Mouse (Mus musculus): ENCODE data around the gene Slc31a2. TPM values are rescaled to one million over a fixed set of nuclear protein-coding genes. Genes with fewer than 3 reads are reported as not detected.

Slc31a2 gene
- polyA plus RNA-seq, 1 experiment from 2014 or later, result 22.4 TPM

DNA sequence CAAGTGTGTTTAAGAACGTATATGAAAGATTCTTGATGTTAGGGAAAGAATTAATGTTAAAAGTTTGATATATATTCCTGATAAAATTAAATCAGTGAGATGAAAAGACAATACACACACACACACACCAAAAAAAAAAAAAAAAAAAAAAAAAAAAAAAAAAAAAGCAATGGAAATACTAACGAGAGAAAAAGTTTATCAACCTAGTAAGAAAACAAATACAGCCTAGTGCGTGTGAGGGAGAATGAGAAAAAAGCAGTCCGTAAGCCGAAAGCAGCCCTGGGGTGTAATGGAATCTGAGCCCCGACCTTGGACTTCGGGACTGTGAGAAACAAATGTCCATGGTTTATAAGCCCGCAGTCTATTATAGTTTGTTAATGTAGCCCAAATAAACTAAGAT is 23.2 kb downstream of the Slc31a2 start:
- no peak overlapping the region for H3K9ac ChIP-seq
- H3K27me3 ChIP-seq, result no peaks in the 10 kb centered on the region
- H3K27ac ChIP-seq, result no peak overlapping the region
- no peaks in the 10 kb centered on the region for H3K36me3 ChIP-seq
- no peak for ATAC-seq (ENCODE audit: borderline replicate concordance, extremely low read depth, low FRiP score, low TSS enrichment)
- 66% methylated on average over 8 of the region's 8 CpGs for WGBS
- no peaks in the 10 kb centered on the region for H3K9me3 ChIP-seq
- peaks cover 18% of the 10 kb centered on the region for H3K4me1 ChIP-seq
- no peak overlapping the region for H3K4me3 ChIP-seq
- no peak overlapping the region; the same call in 1 of the 2 replicates for H3K4me2 ChIP-seq

DNA sequence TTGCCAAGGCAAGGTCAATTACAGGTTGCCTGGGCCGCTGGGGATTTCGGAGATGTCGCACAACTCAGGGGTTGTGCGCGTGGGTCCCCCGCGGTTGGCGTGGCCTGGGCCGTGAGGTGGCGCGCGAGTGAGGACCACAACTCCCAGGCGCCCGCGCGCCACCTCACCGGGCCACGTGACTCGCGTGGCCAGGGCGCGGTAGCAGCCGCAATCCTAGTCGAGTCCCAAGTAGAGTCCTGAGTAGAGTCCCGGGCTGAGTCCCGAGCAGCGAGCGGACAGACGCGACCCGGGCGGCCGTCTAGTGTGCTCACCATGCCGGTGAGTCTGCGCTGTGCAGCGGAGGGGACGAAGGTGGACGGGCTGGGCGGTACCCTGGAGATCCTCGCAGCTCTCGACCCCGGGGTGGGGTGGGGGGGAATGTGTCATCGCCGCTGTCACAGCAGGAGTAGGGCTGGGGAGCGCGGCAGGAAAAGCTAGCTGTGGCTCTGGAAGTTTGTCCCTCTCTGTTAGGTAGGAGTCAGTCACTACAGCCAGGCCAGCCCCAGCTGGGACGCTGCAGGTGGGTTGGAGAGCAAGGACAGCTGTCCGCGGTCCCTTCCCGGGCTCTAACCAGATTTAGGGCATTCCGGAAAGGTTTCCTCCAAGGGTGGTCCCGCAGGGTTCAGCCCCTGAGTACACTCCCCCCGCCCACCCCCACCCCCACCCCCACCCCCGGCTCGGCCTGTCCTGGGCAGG is 24.1 kb downstream of the Slc31a2 start:
- ATAC-seq (ENCODE audit: borderline replicate concordance, extremely low read depth, low FRiP score, low TSS enrichment), result peak; percentile 93
- H3K27me3 ChIP-seq, result no peaks in the 10 kb centered on the region
- WGBS, result under 1% methylated on average over 55 of the region's 55 CpGs

DNA sequence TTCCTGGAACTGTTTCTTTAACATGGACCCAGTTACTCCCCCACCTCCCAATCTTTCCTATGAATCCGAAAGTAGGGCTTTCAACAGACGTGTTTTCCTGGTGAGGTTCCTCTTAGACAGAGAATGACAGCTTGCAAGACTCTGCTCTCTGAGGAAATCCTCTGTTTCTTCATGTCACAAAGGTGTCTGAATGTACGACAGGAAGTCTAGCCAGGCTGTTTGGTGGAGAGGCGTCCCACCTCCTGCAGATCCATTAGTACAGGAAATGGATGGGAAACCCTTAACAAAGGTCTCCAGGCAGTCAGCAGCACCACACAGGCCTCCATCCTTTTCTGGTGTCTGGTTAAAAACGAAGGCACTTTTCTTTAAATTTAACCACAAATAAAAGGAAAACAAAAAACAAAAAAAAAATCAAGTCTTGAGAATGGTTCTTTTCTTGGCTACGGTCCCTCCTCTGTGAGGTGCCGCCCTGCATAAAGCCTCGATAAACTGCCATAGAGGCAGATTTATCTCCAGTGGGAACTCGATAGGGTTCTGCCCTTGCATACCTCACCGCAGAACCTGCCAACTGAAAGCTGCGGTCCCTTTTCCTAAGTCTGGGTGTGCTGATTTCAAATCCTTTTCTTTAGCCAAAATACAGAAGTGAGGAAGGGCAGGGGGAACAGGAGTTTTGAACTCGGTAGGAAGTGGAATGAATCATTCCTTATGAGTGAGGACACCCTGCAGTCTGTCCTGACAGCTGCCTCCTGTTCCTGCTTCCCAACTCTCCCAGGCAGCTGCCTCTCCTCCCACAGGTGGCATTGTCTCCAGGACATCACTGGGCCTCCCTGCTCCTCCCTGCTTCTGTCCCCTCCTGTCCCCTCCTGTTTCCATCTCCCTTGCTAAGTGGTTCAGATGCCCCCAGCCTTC is 24.9 kb downstream of the Slc31a2 start:
- Histone ChIP-seq H3K27me3 (no peaks in the 10 kb centered on the region), H3K9me3 (no peaks in the 10 kb centered on the region), H3K27ac (peak overlapping the region; percentile 70), H3K4me1 (peaks cover 16% of the 10 kb centered on the region), H3K4me3 (peak overlapping the region; percentile 83), H3K4me2 (peak overlapping the region; percentile 80), H3K36me3 (no peaks in the 10 kb centered on the region), H3K9ac (peak overlapping the region; percentile 63)
- WGBS, result 7% methylated on average over 12 of the region's 12 CpGs
- ATAC-seq (ENCODE audit: borderline replicate concordance, extremely low read depth, low FRiP score, low TSS enrichment), result no peak

More for the DNA sequence above, 24.1 kb downstream of the Slc31a2 start:
- Histone ChIP-seq H3K4me3 (peak overlapping the region; percentile 83), H3K27ac (peak overlapping the region; percentile 70), H3K9ac (peak overlapping the region; percentile 63), H3K36me3 (no peaks in the 10 kb centered on the region), H3K9me3 (no peaks in the 10 kb centered on the region), H3K4me2 (peak overlapping the region; percentile 80), H3K4me1 (peaks cover 18% of the 10 kb centered on the region)

- Histone ChIP-seq H3K4me1 (peaks cover 11% of the 10 kb centered on the region), H3K9me3 (no peaks in the 10 kb centered on the region), H3K27ac (no peak overlapping the region), H3K4me3 (no peak overlapping the region), H3K27me3 (no peaks in the 10 kb centered on the region), H3K36me3 (no peaks in the 10 kb centered on the region; the same call in 1 of the 2 replicates), H3K9ac (no peak overlapping the region), H3K4me2 (no peak overlapping the region)
- WGBS, result 84% methylated on average over 7 of the region's 7 CpGs
- ATAC-seq (ENCODE audit: borderline replicate concordance, extremely low read depth, low FRiP score, low TSS enrichment), result no peak
Observed at GRCm38 (mm10) chr4:62289226-62289625, 26.9 kb downstream of the Slc31a2 start.

GRCm38 (mm10) chr4:62290816-62291505 is 28.6 kb downstream of the Slc31a2 start:
- no peak overlapping the region for H3K9ac ChIP-seq
- no peaks in the 10 kb centered on the region for H3K9me3 ChIP-seq
- H3K4me1 ChIP-seq, result peaks cover 11% of the 10 kb centered on the region
- H3K36me3 ChIP-seq, result peaks cover under 1% of the 10 kb centered on the region; the same call in 1 of the 2 replicates
- H3K27ac ChIP-seq, result no peak overlapping the region
- no peaks in the 10 kb centered on the region for H3K27me3 ChIP-seq
- 87% methylated on average over 9 of the region's 9 CpGs for WGBS
- H3K4me3 ChIP-seq, result no peak overlapping the region
- H3K4me2 ChIP-seq, result no peak overlapping the region
- ATAC-seq (ENCODE audit: borderline replicate concordance, extremely low read depth, low FRiP score, low TSS enrichment), result no peak

DNA sequence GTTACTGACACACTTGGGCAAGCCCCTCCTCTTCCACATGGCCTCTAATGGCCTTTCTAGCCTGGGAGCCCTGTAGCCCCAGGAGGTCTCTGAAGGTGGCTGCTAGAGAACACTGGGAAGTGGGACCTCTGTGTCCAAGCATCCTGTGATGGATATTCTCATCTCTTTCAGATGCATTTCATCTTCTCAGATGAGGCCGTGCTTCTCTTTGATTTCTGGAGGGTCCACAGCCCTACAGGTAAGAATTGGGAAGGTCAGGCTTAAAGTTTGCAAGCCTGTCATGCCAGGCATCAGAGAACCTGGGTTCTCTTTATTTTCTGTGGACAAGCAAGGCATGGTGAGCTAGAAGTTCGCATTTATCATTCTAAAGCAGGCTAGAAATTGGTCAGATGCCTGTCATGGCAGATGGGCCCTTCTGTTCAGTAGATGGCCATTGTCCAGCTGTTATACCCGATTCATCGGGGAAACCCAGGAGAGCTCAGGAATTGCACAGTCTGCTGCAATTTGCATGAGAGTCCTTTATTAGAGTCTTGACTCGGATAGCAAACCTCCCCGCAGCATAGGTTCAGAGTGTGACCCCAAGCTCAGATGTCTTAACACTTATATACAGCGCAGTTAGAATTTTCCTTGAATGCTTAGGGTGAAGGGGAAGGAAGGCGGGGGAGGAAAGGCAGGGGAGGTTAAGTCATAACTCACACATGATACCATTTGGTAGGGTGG is 30.3 kb downstream of the Slc31a2 start:
- H3K4me2 ChIP-seq, result no peak overlapping the region
- H3K9me3 ChIP-seq, result no peaks in the 10 kb centered on the region
- no peak overlapping the region for H3K4me3 ChIP-seq
- peaks cover 16% of the 10 kb centered on the region for H3K36me3 ChIP-seq
- ATAC-seq (ENCODE audit: borderline replicate concordance, extremely low read depth, low FRiP score, low TSS enrichment), result no peak
- no peak overlapping the region for H3K9ac ChIP-seq
- H3K27me3 ChIP-seq, result no peaks in the 10 kb centered on the region
- H3K27ac ChIP-seq, result no peak overlapping the region
- WGBS, result 75% methylated on average over 8 of the region's 8 CpGs
- H3K4me1 ChIP-seq, result peaks cover 4% of the 10 kb centered on the region

GRCm38 (mm10) chr4:62293219-62293861 is 31.0 kb downstream of the Slc31a2 start:
- H3K36me3 ChIP-seq, result peaks cover 22% of the 10 kb centered on the region
- no peaks in the 10 kb centered on the region for H3K4me1 ChIP-seq
- WGBS, result 62% methylated on average over 10 of the region's 10 CpGs
- ATAC-seq (ENCODE audit: borderline replicate concordance, extremely low read depth, low FRiP score, low TSS enrichment), result no peak
- no peak overlapping the region for H3K4me3 ChIP-seq
- H3K27ac ChIP-seq, result no peak overlapping the region
- no peak overlapping the region for H3K9ac ChIP-seq
- H3K9me3 ChIP-seq, result no peaks in the 10 kb centered on the region
- no peaks in the 10 kb centered on the region for H3K27me3 ChIP-seq
- H3K4me2 ChIP-seq, result no peak overlapping the region

GRCm38 (mm10) chr4:62294741-62295140 is 32.4 kb downstream of the Slc31a2 start:
- no peaks in the 10 kb centered on the region for H3K4me1 ChIP-seq
- peaks cover 36% of the 10 kb centered on the region for H3K36me3 ChIP-seq
- H3K27ac ChIP-seq, result no peak overlapping the region
- no peaks in the 10 kb centered on the region for H3K27me3 ChIP-seq
- no peaks in the 10 kb centered on the region for H3K9me3 ChIP-seq
- ATAC-seq (ENCODE audit: borderline replicate concordance, extremely low read depth, low FRiP score, low TSS enrichment), result no peak
- 96% methylated on average over 1 of the region's 1 CpGs for WGBS
- H3K4me3 ChIP-seq, result no peak overlapping the region
- H3K4me2 ChIP-seq, result no peak overlapping the region
- H3K9ac ChIP-seq, result no peak overlapping the region

DNA sequence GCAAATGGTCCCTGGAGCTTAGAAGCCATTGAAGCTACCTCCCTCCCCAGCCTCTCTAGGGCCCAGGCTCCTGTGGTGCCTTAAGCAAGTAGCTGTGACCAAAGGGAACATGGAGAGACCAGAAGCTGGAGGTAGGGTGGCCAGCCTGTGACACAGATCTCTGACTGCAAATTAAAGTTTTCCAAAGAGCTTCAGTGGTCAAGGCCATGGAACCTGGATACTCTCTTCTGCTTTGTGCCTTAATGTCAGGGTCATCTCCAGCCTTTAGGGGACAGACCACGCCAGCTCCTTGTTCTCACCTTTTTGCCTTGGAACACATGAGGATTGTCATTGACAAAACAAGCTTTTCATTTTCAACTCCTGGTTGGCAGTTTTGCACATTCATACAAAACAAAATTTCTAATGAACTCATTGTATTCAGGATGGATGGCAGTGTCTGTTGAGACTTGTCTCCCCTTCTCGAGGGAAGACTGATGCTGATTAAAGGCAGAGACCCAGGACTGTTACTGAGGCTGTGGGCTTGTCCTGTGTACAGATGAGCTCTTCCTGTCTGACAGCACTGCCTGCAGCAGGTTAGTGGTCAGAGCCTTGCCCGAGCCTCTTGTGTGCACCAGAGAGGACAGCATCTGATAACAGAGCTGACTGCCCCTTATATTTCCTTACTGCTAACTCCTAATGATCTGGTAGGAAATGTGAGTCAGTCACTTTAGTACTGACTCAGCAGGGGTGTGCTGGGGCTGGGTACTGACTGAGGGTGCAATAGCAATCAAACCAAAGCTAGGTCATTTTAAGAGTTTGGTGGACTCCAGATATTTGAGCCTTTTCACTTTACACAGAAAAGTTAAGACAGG is 35.1 kb downstream of the Slc31a2 start:
- Histone ChIP-seq H3K4me3 (no peak overlapping the region), H3K9me3 (no peaks in the 10 kb centered on the region), H3K27ac (no peak overlapping the region), H3K9ac (no peak overlapping the region), H3K36me3 (peaks cover 42% of the 10 kb centered on the region), H3K27me3 (no peaks in the 10 kb centered on the region), H3K4me1 (no peaks in the 10 kb centered on the region), H3K4me2 (no peak overlapping the region)
- WGBS, result 74% methylated on average over 3 of the region's 3 CpGs
- no peak for ATAC-seq (ENCODE audit: borderline replicate concordance, extremely low read depth, low FRiP score, low TSS enrichment)

DNA sequence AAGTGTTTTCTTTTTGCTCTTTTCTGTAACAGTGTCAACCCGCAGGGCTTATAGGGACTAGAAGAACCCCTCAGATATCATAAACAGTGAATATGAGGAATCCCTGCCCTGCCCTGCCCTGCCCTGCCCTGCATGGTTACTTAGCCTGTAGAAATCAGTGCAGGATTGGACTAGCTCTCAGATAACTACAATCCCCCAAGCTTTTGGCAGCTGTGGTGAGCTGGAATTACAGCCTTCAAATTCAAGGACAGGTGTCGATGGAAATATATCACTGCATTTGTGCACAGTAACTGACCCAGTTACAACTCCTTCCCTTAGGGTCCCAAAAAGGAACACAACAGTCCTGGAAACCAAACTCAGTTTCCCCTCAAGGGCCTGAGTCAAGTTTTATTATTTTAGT is 37.6 kb downstream of the Slc31a2 start:
- 93% methylated on average over 2 of the region's 2 CpGs for WGBS
- Histone ChIP-seq H3K27ac (no peak overlapping the region), H3K9me3 (no peaks in the 10 kb centered on the region), H3K27me3 (no peaks in the 10 kb centered on the region), H3K4me2 (no peak overlapping the region), H3K4me1 (no peaks in the 10 kb centered on the region), H3K36me3 (peaks cover 65% of the 10 kb centered on the region), H3K4me3 (no peak overlapping the region), H3K9ac (no peak overlapping the region)
- ATAC-seq (ENCODE audit: borderline replicate concordance, extremely low read depth, low FRiP score, low TSS enrichment), result no peak

Measured in lung, embryonic 15.5 days (tissue).